Mouse (Mus musculus) neural tube, embryonic 11.5 days (tissue): ENCODE results near the gene Apon. TPM values are rescaled to one million over a fixed set of nuclear protein-coding genes. Genes with fewer than 3 reads are reported as not detected.

Source experiments
- ATAC-seq: fragments of 200-750 bp; cut with Nextera tagmentation; 2 replicates; pipeline ENCODE4 v1.8.0; 2017; ENCODE audit warnings: moderate number of reproducible peaks, mild to moderate bottlenecking, moderate TSS enrichment, moderate library complexity; ENCODE audit not compliant: insufficient read depth, low FRiP score, low TSS enrichment
- DNase-seq: peaks from one replicate; pipeline ENCODE4 v3.0.0-alpha.2; 2015; ENCODE audit warnings: low spot score
- H3K27ac ChIP-seq: fragments of 300-500 bp; sonication (generic); 2 replicates; pipeline ENCODE4 v1.5.1; 2014; ENCODE audit warnings: low read depth, mild to moderate bottlenecking, low read length
- H3K27me3 ChIP-seq: fragments of 300-500 bp; sonication (generic); 2 replicates; pipeline ENCODE4 v1.6.1; 2014; ENCODE audit warnings: mild to moderate bottlenecking, low read length, mixed read lengths; ENCODE audit not compliant: control insufficient read depth, insufficient read depth
- H3K36me3 ChIP-seq: fragments of 300-500 bp; sonication (generic); 2 replicates; pipeline ENCODE4 v1.6.1; 2014; ENCODE audit warnings: mild to moderate bottlenecking, low read length, moderate library complexity, mixed read lengths; ENCODE audit not compliant: control insufficient read depth, insufficient read depth
- H3K4me1 ChIP-seq: fragments of 300-500 bp; sonication (generic); 2 replicates; pipeline ENCODE4 v1.6.1; 2014; ENCODE audit warnings: low read length, mixed read lengths; ENCODE audit not compliant: control insufficient read depth, insufficient read depth
- H3K4me2 ChIP-seq: fragments of 300-500 bp; sonication (generic); 2 replicates; pipeline ENCODE4 v1.6.1; 2014; ENCODE audit warnings: low read depth, mild to moderate bottlenecking, moderate library complexity
- H3K4me3 ChIP-seq: fragments of 300-500 bp; sonication (generic); 2 replicates; pipeline ENCODE4 v1.5.1; 2014; ENCODE audit warnings: low read depth, low read length
- H3K9ac ChIP-seq: fragments of 300-500 bp; sonication (generic); 2 replicates; pipeline ENCODE4 v1.6.1; 2014; ENCODE audit warnings: mild to moderate bottlenecking, low read length
- H3K9me3 ChIP-seq: fragments of 300-500 bp; sonication (generic); 2 replicates; pipeline ENCODE4 v1.6.1; 2016; ENCODE audit warnings: low read length; ENCODE audit not compliant: control insufficient read depth
- WGBS: fragments of 180-500 bp; shearing (Covaris S2); extraction: QIAGEN DNeasy Blood & Tissue Kit; methylation state at CpG from one replicate; pipeline ENCODE4 v1.1.7; 2014; 5-methylcytosine and 5-hydroxymethylcytosine counted together
- polyA plus RNA-seq: library from polyadenylated mRNA; unstranded; fragments of >200 nt; fragmentation: Nextera tagmentation; extraction: Ambion mirVana; gene quantifications from 2 replicates; pipeline ENCODE4 v1.2.1, GENCODE M21; 2014

The Apon gene
- polyA plus RNA-seq, 1 experiment from 2014 or later, result 0.99 TPM

DNA sequence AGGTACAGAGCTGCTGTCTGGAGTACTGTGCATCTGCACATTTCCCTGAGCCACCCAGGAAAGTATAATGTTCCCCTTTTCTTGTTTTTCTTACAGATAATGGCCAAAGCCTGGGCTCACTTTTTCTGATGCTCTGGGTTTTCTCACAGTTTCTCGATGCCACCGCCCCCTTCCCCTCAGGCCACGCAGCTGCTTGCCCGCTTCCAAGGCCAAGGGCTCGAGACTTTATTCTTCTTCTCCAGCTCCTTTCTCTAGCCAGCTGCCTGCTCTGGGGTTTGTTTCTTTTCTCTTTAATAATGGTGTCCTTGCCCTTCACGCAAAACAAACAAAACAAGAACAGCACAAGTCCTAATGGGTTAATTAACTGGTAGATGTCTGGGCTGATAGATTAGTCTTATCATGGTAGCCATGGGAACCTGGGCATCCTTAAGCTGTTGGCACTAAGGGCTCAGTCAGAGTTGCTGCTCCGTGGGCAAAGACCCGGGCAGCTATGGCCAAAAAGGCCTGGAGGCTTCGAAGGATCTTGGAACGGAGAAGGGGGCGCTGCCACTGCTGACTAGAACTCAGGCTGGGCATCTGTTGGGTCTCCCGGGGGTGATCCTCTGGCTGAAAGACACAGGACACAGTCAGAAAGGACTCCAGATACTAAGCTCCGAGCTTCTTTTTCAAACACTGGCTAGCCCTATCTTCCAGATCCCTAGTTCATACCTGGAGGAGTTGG, 42.6 kb downstream of the Apon start:
- no peaks in the 10 kb centered on the region for H3K27me3 ChIP-seq
- H3K27ac ChIP-seq, result no peak overlapping the region
- no peak overlapping the region for H3K4me2 ChIP-seq
- DNase-seq (no peak), ATAC-seq (no peak)
- H3K9ac ChIP-seq, result no peak overlapping the region
- H3K4me1 ChIP-seq, result no peaks in the 10 kb centered on the region
- 87% methylated on average over 13 of the region's 13 CpGs for WGBS
- H3K9me3 ChIP-seq, result no peaks in the 10 kb centered on the region
- H3K4me3 ChIP-seq, result no peak overlapping the region
- H3K36me3 ChIP-seq, result no peaks in the 10 kb centered on the region

DNA sequence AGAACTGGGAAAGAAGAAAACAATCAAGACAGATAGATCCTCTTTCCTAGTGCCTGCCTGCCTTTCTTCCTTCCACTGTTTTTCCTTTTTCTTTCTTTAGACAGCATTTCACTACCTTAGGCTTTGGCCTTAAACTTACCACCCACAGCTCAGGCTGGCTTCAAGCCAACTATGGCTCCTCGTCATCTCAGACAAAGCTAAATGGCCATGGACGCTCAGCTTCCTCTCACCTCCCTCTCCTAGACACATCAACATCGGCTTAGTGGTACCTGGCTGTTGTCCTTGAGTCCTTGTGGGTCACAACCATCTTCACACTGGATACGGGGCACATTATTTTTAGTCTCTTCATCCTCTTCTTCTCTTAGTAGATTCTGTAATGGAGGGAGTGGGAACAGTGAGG, 43.3 kb downstream of the Apon start:
- DNase-seq (no peak), ATAC-seq (no peak)
- H3K36me3 ChIP-seq, result no peaks in the 10 kb centered on the region
- no peak overlapping the region for H3K9ac ChIP-seq
- no peak overlapping the region for H3K4me2 ChIP-seq
- H3K4me3 ChIP-seq, result no peak overlapping the region
- H3K27ac ChIP-seq, result no peak overlapping the region
- no peaks in the 10 kb centered on the region for H3K27me3 ChIP-seq
- H3K9me3 ChIP-seq, result no peaks in the 10 kb centered on the region
- 84% methylated on average over 4 of the region's 4 CpGs for WGBS
- H3K4me1 ChIP-seq, result no peaks in the 10 kb centered on the region

DNA sequence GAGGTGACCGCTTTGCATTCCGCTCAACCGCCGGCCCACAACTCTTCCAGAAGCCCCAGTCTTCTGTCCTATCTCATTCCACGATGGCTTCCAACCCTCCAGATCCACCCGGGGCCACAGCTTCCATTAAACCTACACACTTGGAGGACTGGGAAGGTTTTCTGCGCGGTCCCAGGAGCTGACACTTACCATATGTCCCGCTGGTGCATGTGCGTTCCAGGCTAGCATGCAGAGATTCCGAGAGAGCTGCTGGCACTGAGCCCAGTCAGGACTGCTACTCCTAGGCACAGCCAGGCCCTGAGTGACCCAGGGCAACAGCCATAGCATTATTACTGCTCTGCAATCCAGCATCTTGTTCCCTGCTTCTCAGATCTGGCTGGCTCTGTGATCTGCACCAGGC, 43.7 kb downstream of the Apon start:
- peaks cover 3% of the 10 kb centered on the region for H3K4me1 ChIP-seq
- no peak overlapping the region for H3K27ac ChIP-seq
- WGBS, result 85% methylated on average over 11 of the region's 11 CpGs

DNA sequence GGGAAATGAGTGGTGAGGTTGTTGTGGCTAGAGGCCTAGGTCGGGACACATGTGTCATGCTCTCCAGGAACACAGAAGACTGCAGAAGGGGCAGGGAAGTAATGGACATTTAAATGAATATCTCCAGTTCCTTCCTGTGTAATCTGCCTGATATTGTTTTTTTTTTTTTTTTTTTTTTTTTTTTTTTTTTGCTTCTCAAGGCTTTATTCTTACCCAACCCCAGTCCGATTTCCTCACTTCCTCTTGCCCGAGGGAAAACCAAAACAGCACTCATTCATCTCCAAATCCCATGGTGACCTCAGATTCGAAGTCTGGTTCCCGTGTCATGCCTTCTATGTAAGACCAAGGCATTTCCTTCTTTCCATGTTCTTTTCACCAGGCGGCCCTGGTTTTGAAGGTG, 44.3 kb downstream of the Apon start:
- Histone ChIP-seq H3K4me1 (peaks cover 3% of the 10 kb centered on the region), H3K27me3 (no peaks in the 10 kb centered on the region), H3K36me3 (no peaks in the 10 kb centered on the region), H3K9ac (no peak overlapping the region), H3K4me3 (no peak overlapping the region), H3K27ac (no peak overlapping the region), H3K9me3 (no peaks in the 10 kb centered on the region), H3K4me2 (no peak overlapping the region)
- DNase-seq, result no peak
- ATAC-seq, result no peak
- WGBS, result 77% methylated on average over 6 of the region's 6 CpGs

More for the DNA sequence above, 43.7 kb downstream of the Apon start:
- H3K4me2 ChIP-seq, result no peak overlapping the region
- H3K9me3 ChIP-seq, result no peaks in the 10 kb centered on the region
- H3K4me3 ChIP-seq, result no peak overlapping the region
- ATAC-seq, result no peak
- H3K36me3 ChIP-seq, result no peaks in the 10 kb centered on the region
- no peaks in the 10 kb centered on the region for H3K27me3 ChIP-seq
- no peak for DNase-seq
- no peak overlapping the region for H3K9ac ChIP-seq

DNA sequence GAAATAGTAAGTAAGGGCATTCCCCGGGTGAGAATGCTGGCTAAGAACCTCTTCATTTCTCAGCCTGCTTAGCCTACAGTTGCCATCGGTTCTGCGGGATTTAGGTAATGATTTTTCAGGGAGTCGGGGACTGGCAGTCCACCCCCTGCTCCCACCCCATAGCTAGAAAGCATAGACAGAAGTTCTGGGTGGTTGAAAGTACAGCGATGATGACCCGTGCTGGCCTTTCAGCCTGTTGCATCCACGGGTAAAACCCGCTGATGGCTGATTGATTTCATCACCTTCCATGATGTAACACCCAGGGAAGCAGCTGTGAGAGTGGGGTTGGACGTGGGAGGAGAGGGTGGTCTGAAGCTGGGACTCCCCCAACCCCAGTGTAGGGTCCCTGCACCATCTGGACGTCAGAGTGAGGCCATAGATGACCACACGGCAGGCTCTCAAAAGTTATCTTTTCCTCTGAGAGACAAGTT, 44.8 kb downstream of the Apon start, which contains the start of gene Il23a:
Gene Il23a (minus strand): TSS at position 51 of the 470 bp plus-strand sequence.
- H3K4me3 ChIP-seq, result no peak within 1 kb of the TSS
- H3K27me3 ChIP-seq, result no peaks in the 10 kb centered on the region
- ATAC-seq (no peak), DNase-seq (no peak)
- H3K27ac ChIP-seq, result no peak within 1 kb of the TSS
- peaks cover 3% of the 10 kb centered on the region for H3K4me1 ChIP-seq
- H3K9me3 ChIP-seq, result no peaks in the 10 kb centered on the region
- H3K9ac ChIP-seq, result no peak within 1 kb of the TSS
- no peaks in the 10 kb centered on the region for H3K36me3 ChIP-seq
- WGBS, result 84% methylated on average over 11 of the region's 11 CpGs
- H3K4me2 ChIP-seq, result no peak within 1 kb of the TSS

DNA sequence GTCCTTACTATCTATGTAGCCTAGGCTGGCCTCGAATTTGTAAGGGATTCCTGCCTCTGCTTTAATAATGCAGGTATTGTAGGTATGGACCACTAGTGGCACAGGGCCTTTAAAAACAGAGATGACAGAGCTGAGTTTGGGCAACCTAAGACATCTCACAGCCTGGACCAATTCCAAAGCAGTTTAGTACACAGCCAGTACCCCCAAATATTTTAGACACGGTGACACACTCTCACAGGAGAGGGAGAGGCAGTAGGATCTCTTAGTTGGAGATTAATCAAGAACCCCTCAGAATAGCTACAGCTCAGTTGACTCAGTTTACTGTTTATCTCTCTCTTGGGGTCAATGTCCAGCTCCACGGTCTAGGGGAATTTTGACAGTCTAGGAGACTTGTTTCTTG, 48.5 kb downstream of the Apon start:
- Histone ChIP-seq H3K4me2 (peak overlapping the region; percentile 79), H3K27me3 (no peaks in the 10 kb centered on the region), H3K36me3 (no peaks in the 10 kb centered on the region), H3K4me1 (peaks cover 9% of the 10 kb centered on the region), H3K9me3 (no peaks in the 10 kb centered on the region), H3K27ac (peak overlapping the region; percentile 80), H3K9ac (peak overlapping the region; percentile 95), H3K4me3 (peak overlapping the region; percentile 55)
- DNase-seq (no peak), ATAC-seq (no peak)
- WGBS, result 48% methylated on average over 3 of the region's 3 CpGs

DNA sequence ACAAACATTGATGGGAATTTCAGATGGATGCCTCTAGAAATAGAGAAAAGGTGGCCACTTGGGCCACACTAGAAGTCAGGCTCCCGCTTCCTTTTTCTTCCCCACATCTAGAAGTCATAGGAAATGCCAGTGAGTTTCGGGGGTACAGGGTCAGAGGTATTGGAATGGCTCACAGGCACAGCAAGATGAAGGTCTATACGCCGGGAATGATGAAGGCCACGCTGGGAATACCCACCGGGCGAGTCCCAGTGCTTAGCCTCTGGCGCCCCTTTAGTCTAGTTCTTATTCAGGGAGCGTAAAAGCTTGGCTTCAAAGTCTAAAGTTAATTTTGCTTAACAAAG, 48.9 kb downstream of the Apon start:
- Histone ChIP-seq H3K9me3 (no peaks in the 10 kb centered on the region), H3K9ac (peak overlapping the region; percentile 95), H3K36me3 (no peaks in the 10 kb centered on the region), H3K4me2 (peak overlapping the region; percentile 79), H3K4me3 (peak overlapping the region; percentile 55), H3K4me1 (peaks cover 9% of the 10 kb centered on the region), H3K27me3 (no peaks in the 10 kb centered on the region), H3K27ac (peak overlapping the region; percentile 80)
- DNase-seq, result no peak
- peak; percentile 32 for ATAC-seq
- 1% methylated on average over 9 of the region's 9 CpGs for WGBS

DNA sequence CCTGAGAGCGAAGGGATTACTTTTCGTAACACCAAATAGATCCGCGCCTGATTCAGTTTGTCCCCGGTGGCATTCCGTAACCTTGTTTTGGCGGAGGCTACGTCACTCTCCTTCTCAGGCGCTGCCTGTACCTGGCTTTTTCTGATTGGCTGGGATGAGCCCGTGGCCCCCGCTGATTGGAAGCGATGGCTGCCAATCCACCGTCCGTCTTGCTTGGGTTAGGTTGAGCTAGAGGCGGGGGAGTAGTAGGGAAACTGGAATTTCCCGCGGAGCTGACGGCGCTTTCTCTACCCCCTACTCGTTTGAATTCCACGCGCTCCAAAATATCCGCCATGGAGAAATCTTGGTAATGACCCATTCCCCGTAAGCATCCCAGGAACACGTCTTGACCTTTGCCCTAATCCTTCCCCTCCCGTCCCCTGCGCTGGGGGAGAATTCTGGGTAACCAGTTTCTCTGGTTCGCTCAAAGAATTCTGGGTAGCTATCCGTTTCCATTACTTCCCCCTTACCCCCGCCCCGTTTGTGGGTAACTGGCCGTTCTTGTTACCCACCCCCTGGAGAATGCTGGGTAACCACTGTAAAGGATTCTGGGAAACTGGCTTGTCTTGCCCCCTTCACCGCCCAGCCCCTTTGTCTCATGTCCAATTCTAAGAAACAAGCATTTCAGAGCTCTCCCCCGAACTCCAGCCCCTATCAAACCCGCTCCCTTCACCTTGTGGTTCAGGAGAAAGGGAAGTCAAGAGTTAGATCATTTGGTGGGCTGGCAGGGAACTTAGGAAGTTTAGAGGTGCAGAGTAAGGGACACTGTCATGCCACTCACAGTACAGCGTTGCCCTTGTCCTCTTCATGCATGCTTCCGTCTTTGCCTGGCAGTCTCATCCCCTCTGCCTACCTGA, 49.5 kb downstream of the Apon start, which contains the start of gene Pan2:
Gene Pan2 (plus strand): TSS at position 210 of the 896 bp plus-strand sequence.
- H3K4me3 ChIP-seq, result peak within 1 kb of the TSS; percentile 55
- peak; percentile 99 for ATAC-seq
- no peaks in the 10 kb centered on the region for H3K36me3 ChIP-seq
- H3K27me3 ChIP-seq, result no peaks in the 10 kb centered on the region
- peak; percentile 100 for DNase-seq
- peak within 1 kb of the TSS; percentile 95 for H3K9ac ChIP-seq
- WGBS, result 3% methylated on average over 37 of the region's 37 CpGs
- H3K4me1 ChIP-seq, result peaks cover 9% of the 10 kb centered on the region
- H3K27ac ChIP-seq, result peak within 1 kb of the TSS; percentile 89
- no peaks in the 10 kb centered on the region for H3K9me3 ChIP-seq
- peak within 1 kb of the TSS; percentile 79 for H3K4me2 ChIP-seq
